Mouse (Mus musculus) large intestine, adult 2 months (tissue): ENCODE data around the gene Igdcc4. TPM values are rescaled to one million over a fixed set of nuclear protein-coding genes. Genes with fewer than 3 reads are reported as not detected.

Experiments used
- DNase-seq: peaks from one replicate; pipeline ENCODE4 v3.0.0-alpha.2; 2012; ENCODE audit warnings: low read depth, low spot score
- WGBS: fragments of 180-500 bp; shearing (Covaris S2); methylation state at CpG from one replicate; pipeline ENCODE4 v1.1.7; 2018; 5-methylcytosine and 5-hydroxymethylcytosine counted together
- polyA plus RNA-seq: library from polyadenylated mRNA; depleted of rRNA; stranded (reverse); fragments of >200 nt; gene quantifications from 2 replicates; pipeline ENCODE4 v1.2.3, GENCODE M21; 2012; rRNA removed

Gene Igdcc4
- polyA plus RNA-seq, 1 experiment, result 1.5 TPM

DNA sequence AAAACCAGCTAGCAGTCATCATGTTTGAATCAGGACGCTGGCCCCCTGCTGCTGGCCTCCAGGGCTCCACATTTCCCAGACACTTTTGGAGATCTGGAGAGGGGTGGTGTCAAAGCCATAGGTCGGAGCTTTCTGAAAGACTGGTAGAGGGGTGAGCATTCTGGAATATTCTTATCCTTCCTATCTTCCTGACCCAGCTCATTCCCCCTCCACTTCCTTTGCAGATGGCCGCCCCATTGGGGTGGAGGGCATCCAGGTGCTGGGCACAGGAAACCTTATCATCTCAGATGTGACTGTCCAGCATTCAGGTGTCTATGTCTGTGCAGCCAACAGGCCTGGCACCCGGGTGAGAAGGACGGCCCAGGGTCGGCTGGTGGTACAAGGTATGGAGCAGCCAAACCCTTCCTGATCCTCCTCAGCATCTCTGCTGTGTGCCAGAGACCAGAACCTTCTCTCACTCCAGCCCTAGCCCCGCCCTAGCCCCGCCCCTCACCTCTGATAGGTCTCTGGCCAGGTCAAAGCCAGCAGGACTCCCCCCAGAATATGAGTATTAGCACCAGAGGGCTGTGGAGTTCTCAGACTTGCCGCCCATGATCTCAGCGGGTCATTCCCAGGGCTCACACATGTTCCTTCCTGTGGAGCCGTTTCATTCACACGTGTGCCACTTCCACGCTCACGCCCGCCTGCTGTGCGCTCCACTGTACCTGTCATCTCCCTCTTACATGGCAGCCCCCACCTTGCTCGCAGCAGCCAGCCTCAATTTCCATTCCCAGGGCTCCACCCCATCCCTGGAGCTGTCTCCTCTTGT, 78.7 kb downstream of the Igdcc4 start:
- DNase-seq, result no peak
- 48% methylated on average over 17 of the region's 17 CpGs for WGBS

Other genes starting within 250 kb of the Igdcc4 start
- gene Slc24a1, start 149.9 kb upstream of the Igdcc4 start, polyA plus RNA-seq, result not detected in 2 replicates
- gene Ints14, start 140.6 kb upstream of the Igdcc4 start, polyA plus RNA-seq, result 13.5 and 15.6 TPM in 2 replicates
- gene Hacd3, start 79.8 kb upstream of the Igdcc4 start, polyA plus RNA-seq, result 28.1 and 32.4 TPM in 2 replicates
- 30.0 and 41.0 TPM in 2 replicates for gene Dpp8, start 69.1 kb upstream of the Igdcc4 start, polyA plus RNA-seq
- not detected in 2 replicates for gene Igdcc3, start 39.7 kb downstream of the Igdcc4 start, polyA plus RNA-seq
- gene Parp16, start 93.9 kb downstream of the Igdcc4 start, polyA plus RNA-seq, result 7.6 and 10.4 TPM in 2 replicates
- gene Cilp, start 163.7 kb downstream of the Igdcc4 start, polyA plus RNA-seq, result 5.1 and 5.5 TPM in 2 replicates
- 6.4 and 8.5 TPM in 2 replicates for gene Clpx, start 192.8 kb downstream of the Igdcc4 start, polyA plus RNA-seq
- gene Pdcd7, start 244.6 kb downstream of the Igdcc4 start, polyA plus RNA-seq, result 7.3 and 8.1 TPM in 2 replicates